Mouse (Mus musculus) spleen, adult 2 months (tissue): ENCODE measurements at regions not wholly inside any gene's neighbourhood (a gene's known extent, or its start where the extent isn't known, plus 50 kb on each side); places are given as distances from the start of the nearest gene placed in this dataset.

Experiments used
- CTCF ChIP-seq: fragments of 200-500 bp; IDR thresholded peaks from 2 replicates; pipeline ENCODE4 v1.5.1; 2011; ENCODE audit warnings: mild to moderate bottlenecking, inconsistent platforms; ENCODE audit not compliant: insufficient read depth, insufficient read length, insufficient replicate concordance; ENCODE audit errors: extremely low read depth
- POLR2A ChIP-seq: fragments of 200-500 bp; IDR thresholded peaks from 2 replicates; pipeline ENCODE4 v1.6.1; 2011; ENCODE audit warnings: low read depth, low read length, inconsistent platforms

DNA sequence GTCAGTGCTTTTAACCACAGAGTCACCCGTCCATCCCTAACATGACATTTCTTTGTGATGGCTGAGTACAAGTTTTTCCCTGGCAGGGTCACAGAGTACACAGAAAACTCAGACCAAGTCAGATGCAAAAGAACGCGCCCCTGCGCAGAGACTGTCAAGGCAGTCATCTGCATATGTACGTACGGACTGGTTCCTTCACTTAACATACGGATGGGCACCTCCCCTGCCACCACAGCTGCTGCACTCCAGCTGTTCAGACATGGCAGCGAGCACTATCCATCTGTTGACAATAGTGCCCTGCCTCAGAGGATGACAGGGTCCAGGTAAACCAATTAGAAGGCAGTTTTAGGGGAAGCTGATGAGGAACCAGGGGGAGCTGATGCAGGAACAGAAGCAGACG lies 63.3 kb upstream of the Sulf2 start:
- TF ChIP-seq POLR2A: no peak
- no peak for TF ChIP-seq CTCF
